Mouse (Mus musculus) liver, embryonic 13.5 days (tissue): ENCODE data around the gene Pex14. TPM values are rescaled to one million over a fixed set of nuclear protein-coding genes. Genes with fewer than 3 reads are reported as not detected.

Source experiments
- ATAC-seq: fragments of 200-750 bp; cut with Nextera tagmentation; 2 replicates; pipeline ENCODE4 v1.8.0; 2017; ENCODE audit warnings: low read depth, mild to moderate bottlenecking, moderate number of reproducible peaks, moderate library complexity
- DNase-seq: peaks from one replicate; pipeline ENCODE4 v3.0.0; 2022
- H3K27ac ChIP-seq: fragments of 300-500 bp; sonication (generic); 2 replicates; pipeline ENCODE4 v1.5.1; 2015; ENCODE audit warnings: moderate library complexity, mild to moderate bottlenecking, inconsistent platforms
- H3K27me3 ChIP-seq: fragments of 300-500 bp; sonication (generic); 2 replicates; pipeline ENCODE4 v1.6.1; 2015; ENCODE audit warnings: mild to moderate bottlenecking, inconsistent platforms
- H3K36me3 ChIP-seq: fragments of 300-500 bp; sonication (generic); 2 replicates; pipeline ENCODE4 v1.6.1; 2015; ENCODE audit warnings: mild to moderate bottlenecking, inconsistent platforms
- H3K4me1 ChIP-seq: fragments of 300-500 bp; sonication (generic); replicated peaks from 2 replicates; pipeline ENCODE4 v1.6.1; 2015; ENCODE audit warnings: inconsistent platforms
- H3K4me2 ChIP-seq: fragments of 300-500 bp; sonication (generic); 2 replicates; pipeline ENCODE4 v1.6.1; 2015; ENCODE audit warnings: inconsistent platforms, mild to moderate bottlenecking, moderate library complexity
- H3K4me3 ChIP-seq: fragments of 300-500 bp; sonication (generic); replicated peaks from 2 replicates; pipeline ENCODE4 v1.5.1; 2015; ENCODE audit warnings: mild to moderate bottlenecking, inconsistent platforms
- H3K9ac ChIP-seq: fragments of 300-500 bp; sonication (generic); 2 replicates; pipeline ENCODE4 v1.6.1; 2015; ENCODE audit warnings: mild to moderate bottlenecking, inconsistent platforms
- H3K9me3 ChIP-seq: fragments of 300-500 bp; sonication (generic); replicated peaks from 2 replicates; pipeline ENCODE4 v1.6.1; 2016; ENCODE audit warnings: inconsistent platforms
- WGBS: fragments of 180-500 bp; shearing (Covaris S2); methylation state at CpG from one replicate; pipeline ENCODE4 v1.1.7; 2015; ENCODE audit not compliant: insufficient replicate concordance; 5-methylcytosine and 5-hydroxymethylcytosine counted together
- polyA plus RNA-seq: library from polyadenylated mRNA; unstranded; fragments of >200 nt; fragmentation: Nextera tagmentation; extraction: Ambion mirVana; gene quantifications from 2 replicates; pipeline ENCODE4 v1.2.1, GENCODE M21; 2015

Pex14 gene
- polyA plus RNA-seq, 1 experiment from 2014 or later, result 27.7 TPM

- no peaks in the 10 kb centered on the region for H3K27me3 ChIP-seq
- DNase-seq (no peak), ATAC-seq (no peak)
- peaks cover 11% of the 10 kb centered on the region for H3K4me1 ChIP-seq
- peaks cover 11% of the 10 kb centered on the region; the same call in 1 of the 2 replicates for H3K36me3 ChIP-seq
- H3K4me3 ChIP-seq, result no peak overlapping the region
- H3K9me3 ChIP-seq, result no peaks in the 10 kb centered on the region
- H3K9ac ChIP-seq, result no peak overlapping the region
- 75% methylated on average over 11 of the region's 11 CpGs for WGBS
- no peak overlapping the region for H3K27ac ChIP-seq
- H3K4me2 ChIP-seq, result no peak overlapping the region
Observed at GRCm38 (mm10) chr4:148979837-148980236, 119.8 kb downstream of the Pex14 start.

- Histone ChIP-seq H3K36me3 (peaks cover 10% of the 10 kb centered on the region; the same call in 1 of the 2 replicates), H3K27ac (no peak overlapping the region), H3K4me1 (peaks cover 10% of the 10 kb centered on the region), H3K4me2 (no peak overlapping the region), H3K4me3 (no peak overlapping the region), H3K9ac (no peak overlapping the region), H3K9me3 (no peaks in the 10 kb centered on the region), H3K27me3 (no peaks in the 10 kb centered on the region)
- no peak for ATAC-seq
- WGBS, result 83% methylated on average over 11 of the region's 11 CpGs
- no peak for DNase-seq
Observed at GRCm38 (mm10) chr4:148978926-148979325, 120.8 kb downstream of the Pex14 start.

- H3K27me3 ChIP-seq, result no peaks in the 10 kb centered on the region
- no peak for ATAC-seq
- H3K9ac ChIP-seq, result no peak overlapping the region
- H3K9me3 ChIP-seq, result no peaks in the 10 kb centered on the region
- H3K4me1 ChIP-seq, result peaks cover 10% of the 10 kb centered on the region
- peaks cover 5% of the 10 kb centered on the region; the same call in 1 of the 2 replicates for H3K36me3 ChIP-seq
- WGBS, result 67% methylated on average over 9 of the region's 9 CpGs
- H3K4me2 ChIP-seq, result no peak overlapping the region
- DNase-seq, result no peak
- H3K4me3 ChIP-seq, result no peak overlapping the region
- H3K27ac ChIP-seq, result no peak overlapping the region
Observed at GRCm38 (mm10) chr4:148978221-148978855, 121.3 kb downstream of the Pex14 start.

- ATAC-seq (no peak), DNase-seq (no peak)
- H3K36me3 ChIP-seq, result peaks cover 5% of the 10 kb centered on the region; the same call in 1 of the 2 replicates
- WGBS, result 76% methylated on average over 7 of the region's 7 CpGs
- H3K4me2 ChIP-seq, result no peak overlapping the region
- no peaks in the 10 kb centered on the region for H3K27me3 ChIP-seq
- no peak overlapping the region for H3K27ac ChIP-seq
- peaks cover 35% of the 10 kb centered on the region for H3K4me1 ChIP-seq
- H3K9me3 ChIP-seq, result no peaks in the 10 kb centered on the region
- no peak overlapping the region for H3K9ac ChIP-seq
- no peak overlapping the region for H3K4me3 ChIP-seq
Observed at GRCm38 (mm10) chr4:148974833-148975232, 124.8 kb downstream of the Pex14 start.

GRCm38 (mm10) chr4:148973387-148973786 is 126.3 kb downstream of the Pex14 start:
- peaks cover 7% of the 10 kb centered on the region; the same call in 1 of the 2 replicates for H3K36me3 ChIP-seq
- ATAC-seq, result no peak
- no peak overlapping the region for H3K27ac ChIP-seq
- H3K9me3 ChIP-seq, result no peaks in the 10 kb centered on the region
- no peaks in the 10 kb centered on the region for H3K27me3 ChIP-seq
- peaks cover 29% of the 10 kb centered on the region for H3K4me1 ChIP-seq
- 79% methylated on average over 14 of the region's 14 CpGs for WGBS
- H3K4me2 ChIP-seq, result no peak overlapping the region
- no peak overlapping the region for H3K9ac ChIP-seq
- no peak overlapping the region for H3K4me3 ChIP-seq
- DNase-seq, result no peak

- Histone ChIP-seq H3K9me3 (no peaks in the 10 kb centered on the region), H3K9ac (no peak overlapping the region), H3K36me3 (peaks cover 7% of the 10 kb centered on the region; the same call in 1 of the 2 replicates), H3K4me1 (peaks cover 26% of the 10 kb centered on the region), H3K27ac (no peak overlapping the region), H3K4me2 (no peak overlapping the region), H3K27me3 (no peaks in the 10 kb centered on the region), H3K4me3 (no peak overlapping the region)
- DNase-seq (no peak), ATAC-seq (no peak)
- 84% methylated on average over 14 of the region's 14 CpGs for WGBS
Observed at GRCm38 (mm10) chr4:148972707-148973106, 127.0 kb downstream of the Pex14 start.

GRCm38 (mm10) chr4:148971613-148972242 is 127.9 kb downstream of the Pex14 start:
- 70% methylated on average over 3 of the region's 3 CpGs for WGBS
- no peak overlapping the region for H3K9ac ChIP-seq
- 0 out of 2 replicates have a peak, but pooled peaks have one; percentile 49 for ATAC-seq

GRCm38 (mm10) chr4:148970742-148971141 is 128.9 kb downstream of the Pex14 start:
- DNase-seq (no peak), ATAC-seq (no peak)
- 71% methylated on average over 4 of the region's 4 CpGs for WGBS
- Histone ChIP-seq H3K4me2 (no peak overlapping the region), H3K9ac (no peak overlapping the region), H3K27me3 (no peaks in the 10 kb centered on the region), H3K9me3 (no peaks in the 10 kb centered on the region), H3K4me1 (peaks cover 26% of the 10 kb centered on the region), H3K27ac (no peak overlapping the region), H3K36me3 (peaks cover 20% of the 10 kb centered on the region; the same call in 1 of the 2 replicates), H3K4me3 (no peak overlapping the region)

More at GRCm38 (mm10) chr4:148971613-148972242, 127.9 kb downstream of the Pex14 start:
- no peaks in the 10 kb centered on the region for H3K27me3 ChIP-seq
- peaks cover 26% of the 10 kb centered on the region for H3K4me1 ChIP-seq
- no peak for DNase-seq
- peaks cover 13% of the 10 kb centered on the region; the same call in 1 of the 2 replicates for H3K36me3 ChIP-seq
- no peak overlapping the region for H3K4me3 ChIP-seq
- no peak overlapping the region for H3K27ac ChIP-seq
- H3K9me3 ChIP-seq, result no peaks in the 10 kb centered on the region
- no peak overlapping the region for H3K4me2 ChIP-seq

- 79% methylated on average over 5 of the region's 5 CpGs for WGBS
- H3K27ac ChIP-seq, result no peak overlapping the region
Observed at GRCm38 (mm10) chr4:148969610-148970009, 130.1 kb downstream of the Pex14 start.

GRCm38 (mm10) chr4:148968859-148969258 is 130.8 kb downstream of the Pex14 start:
- Histone ChIP-seq H3K36me3 (peaks cover 22% of the 10 kb centered on the region; the same call in 1 of the 2 replicates), H3K4me2 (no peak overlapping the region), H3K4me3 (no peak overlapping the region), H3K9me3 (no peaks in the 10 kb centered on the region), H3K27ac (no peak overlapping the region), H3K9ac (no peak overlapping the region), H3K27me3 (no peaks in the 10 kb centered on the region), H3K4me1 (peaks cover 26% of the 10 kb centered on the region)
- WGBS, result 78% methylated on average over 5 of the region's 5 CpGs
- no peak for DNase-seq
- ATAC-seq, result no peak

More at GRCm38 (mm10) chr4:148969610-148970009, 130.1 kb downstream of the Pex14 start:
- H3K9me3 ChIP-seq, result no peaks in the 10 kb centered on the region
- no peak overlapping the region for H3K9ac ChIP-seq
- no peak for DNase-seq
- H3K36me3 ChIP-seq, result peaks cover 22% of the 10 kb centered on the region; the same call in 1 of the 2 replicates
- H3K4me3 ChIP-seq, result no peak overlapping the region
- ATAC-seq, result no peak
- H3K27me3 ChIP-seq, result no peaks in the 10 kb centered on the region
- H3K4me2 ChIP-seq, result no peak overlapping the region
- H3K4me1 ChIP-seq, result peaks cover 26% of the 10 kb centered on the region

- WGBS, result 58% methylated on average over 5 of the region's 5 CpGs
- H3K4me2 ChIP-seq, result no peak overlapping the region
- ATAC-seq (no peak), DNase-seq (no peak)
- H3K4me3 ChIP-seq, result no peak overlapping the region
- peaks cover 11% of the 10 kb centered on the region for H3K4me1 ChIP-seq
- no peak overlapping the region for H3K9ac ChIP-seq
- H3K27ac ChIP-seq, result no peak overlapping the region
- H3K36me3 ChIP-seq, result peaks cover 45% of the 10 kb centered on the region
- no peaks in the 10 kb centered on the region for H3K27me3 ChIP-seq
- no peaks in the 10 kb centered on the region for H3K9me3 ChIP-seq
Observed at GRCm38 (mm10) chr4:148966132-148966531, 133.5 kb downstream of the Pex14 start.
